Mouse (Mus musculus): ENCODE measurements around the gene Zfp740. TPM values are rescaled to one million over a fixed set of nuclear protein-coding genes. Genes with fewer than 3 reads are reported as not detected.

The Zfp740 gene
- total and polyA plus RNA-seq, 2 experiments from 2014 or later = 33.8 to 49.5 TPM

DNA sequence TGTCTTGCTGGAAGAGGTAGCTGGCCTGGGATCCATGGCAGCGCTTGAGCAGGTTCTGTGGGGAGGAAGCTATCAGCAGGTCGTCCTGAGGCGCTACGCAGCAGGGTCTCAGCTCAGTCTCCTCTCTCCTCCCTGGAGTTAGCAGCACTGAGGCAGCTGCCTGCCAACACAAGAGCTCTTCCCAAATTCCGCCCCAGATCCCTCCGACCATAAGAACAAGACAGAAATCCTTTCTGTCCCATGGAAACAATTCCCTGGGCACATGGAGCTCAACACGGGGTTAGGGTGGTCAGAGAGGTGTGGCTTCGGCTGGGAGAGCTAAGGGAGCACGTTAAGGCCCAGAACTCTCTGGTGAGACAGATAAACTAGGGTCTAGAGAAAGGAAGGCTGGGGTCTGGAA, 23.9 kb upstream of the Zfp740 start:
- DNase-seq (ENCODE audit: low spot score) (no peak), ATAC-seq (no peak)
- no peak for TF ChIP-seq CTCF (IDR thresholded peaks at IDR 0.05; ENCODE audit: low read depth)
- H3K9ac ChIP-seq (replicated peaks; ENCODE audit: low read length) = no peak overlapping the region
- 79% methylated on average over 9 of the region's 9 CpGs for WGBS
- no peaks in the 10 kb centered on the region for H3K27me3 ChIP-seq (ENCODE audit: insufficient read depth, low read length)
- no peaks in the 10 kb centered on the region for H3K9me3 ChIP-seq (ENCODE audit: low read length)
- no peak overlapping the region for H3K4me2 ChIP-seq (ENCODE audit: low read depth, low read length)
- H3K4me3 ChIP-seq (ENCODE audit: low read length) = no peak overlapping the region
- H3K27ac ChIP-seq = no peak overlapping the region
- H3K4me1 ChIP-seq (ENCODE audit: insufficient read depth, low read length) = no peaks in the 10 kb centered on the region
- no peaks in the 10 kb centered on the region for H3K36me3 ChIP-seq (ENCODE audit: insufficient read depth, low read length)

DNA sequence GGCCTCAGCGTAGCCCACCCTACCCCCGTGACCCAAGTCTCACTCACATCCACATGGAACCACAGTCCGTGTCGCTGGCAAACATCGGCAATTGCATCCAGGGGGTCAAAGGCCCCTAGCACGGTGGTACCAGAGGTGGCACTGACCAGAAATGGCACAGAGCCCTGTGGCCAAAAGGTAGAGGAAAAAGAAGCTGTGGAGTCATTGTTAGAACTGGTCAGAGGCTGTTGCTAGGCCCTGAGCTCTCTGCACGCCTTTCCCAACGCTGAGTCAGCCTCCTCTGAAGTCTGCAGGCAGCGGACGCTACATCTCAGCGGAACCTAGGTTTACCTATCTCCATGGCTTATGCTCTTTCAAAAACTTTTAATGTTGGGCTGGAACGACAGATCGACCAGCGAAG, 23.1 kb upstream of the Zfp740 start:
- DNase-seq (ENCODE audit: low spot score) (no peak), ATAC-seq (no peak)
- whole genome bisulfite sequencing = 82% methylated on average over 14 of the region's 14 CpGs
- no peak overlapping the region for H3K4me2 ChIP-seq (ENCODE audit: low read depth, low read length)
- H3K4me3 ChIP-seq (ENCODE audit: low read length) = no peak overlapping the region
- no peak for TF ChIP-seq CTCF (IDR thresholded peaks at IDR 0.05; ENCODE audit: low read depth)
- no peaks in the 10 kb centered on the region for H3K36me3 ChIP-seq (ENCODE audit: insufficient read depth, low read length)
- no peak overlapping the region for H3K27ac ChIP-seq
- no peaks in the 10 kb centered on the region for H3K9me3 ChIP-seq (ENCODE audit: low read length)
- H3K27me3 ChIP-seq (ENCODE audit: insufficient read depth, low read length) = no peaks in the 10 kb centered on the region
- no peak overlapping the region for H3K9ac ChIP-seq (replicated peaks; ENCODE audit: low read length)
- no peaks in the 10 kb centered on the region for H3K4me1 ChIP-seq (ENCODE audit: insufficient read depth, low read length)

DNA sequence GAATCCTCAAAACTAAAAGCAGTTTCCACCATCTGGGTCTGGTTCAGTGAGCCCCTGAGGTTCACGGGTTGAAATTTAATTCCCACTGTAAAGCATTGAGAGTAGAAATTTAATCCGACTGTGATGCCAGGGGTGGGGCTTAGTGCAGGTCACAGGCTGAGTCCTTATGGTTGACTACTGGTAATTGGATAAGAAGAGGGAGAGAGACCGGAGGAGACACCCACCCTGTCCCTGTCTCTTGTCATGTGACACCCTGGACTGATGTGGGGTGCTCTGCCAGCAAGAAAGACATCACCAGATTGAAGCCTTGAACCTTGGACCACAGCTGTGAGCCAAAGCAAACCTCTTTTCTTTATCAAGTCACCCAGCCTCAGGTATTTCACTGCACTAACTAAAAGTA, 20.0 kb upstream of the Zfp740 start:
- no peak overlapping the region for H3K4me3 ChIP-seq (ENCODE audit: low read length)
- H3K4me2 ChIP-seq (ENCODE audit: low read depth, low read length) = no peak overlapping the region
- no peak overlapping the region for H3K27ac ChIP-seq
- H3K36me3 ChIP-seq (ENCODE audit: insufficient read depth, low read length) = peaks cover 9% of the 10 kb centered on the region; the same call in 1 of the 2 replicates
- DNase-seq (ENCODE audit: low spot score) (no peak), ATAC-seq (no peak)
- no peak overlapping the region for H3K9ac ChIP-seq (replicated peaks; ENCODE audit: low read length)
- no peak for TF ChIP-seq CTCF (IDR thresholded peaks at IDR 0.05; ENCODE audit: low read depth)
- no peaks in the 10 kb centered on the region for H3K4me1 ChIP-seq (ENCODE audit: insufficient read depth, low read length)
- no peaks in the 10 kb centered on the region for H3K27me3 ChIP-seq (ENCODE audit: insufficient read depth, low read length)
- WGBS = 81% methylated on average over 3 of the region's 3 CpGs
- no peaks in the 10 kb centered on the region for H3K9me3 ChIP-seq (ENCODE audit: low read length)

DNA sequence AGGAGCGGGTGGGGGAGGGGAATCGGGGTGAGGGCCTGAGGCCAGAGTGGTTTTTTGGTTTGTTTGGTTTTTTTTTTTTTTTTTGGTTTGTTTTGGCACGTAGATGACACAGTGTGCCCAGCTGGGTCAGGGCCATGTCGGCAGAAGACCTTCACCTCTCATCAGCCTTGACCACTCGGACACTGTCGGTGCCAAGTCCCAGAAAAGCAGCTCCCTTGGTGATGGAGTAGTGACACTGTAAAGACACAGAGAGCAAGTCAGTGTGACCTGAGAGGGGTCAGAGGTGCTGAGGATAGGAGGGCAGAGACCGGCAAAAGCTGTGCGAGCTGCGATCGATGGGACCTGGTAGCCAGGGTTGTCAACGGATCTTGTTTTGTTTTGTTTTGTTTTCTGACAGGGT, 16.8 kb upstream of the Zfp740 start:
- H3K4me1 ChIP-seq (ENCODE audit: insufficient read depth, low read length) = no peaks in the 10 kb centered on the region
- no peak for TF ChIP-seq CTCF (IDR thresholded peaks at IDR 0.05; ENCODE audit: low read depth)
- ATAC-seq (no peak), DNase-seq (ENCODE audit: low spot score) (no peak)
- H3K9me3 ChIP-seq (ENCODE audit: low read length) = no peaks in the 10 kb centered on the region
- peaks cover 9% of the 10 kb centered on the region; the same call in 1 of the 2 replicates for H3K36me3 ChIP-seq (ENCODE audit: insufficient read depth, low read length)
- 88% methylated on average over 11 of the region's 11 CpGs for WGBS
- H3K9ac ChIP-seq (replicated peaks; ENCODE audit: low read length) = no peak overlapping the region
- no peak overlapping the region for H3K4me3 ChIP-seq (ENCODE audit: low read length)
- no peak overlapping the region for H3K4me2 ChIP-seq (ENCODE audit: low read depth, low read length)
- no peaks in the 10 kb centered on the region for H3K27me3 ChIP-seq (ENCODE audit: insufficient read depth, low read length)
- no peak overlapping the region for H3K27ac ChIP-seq

DNA sequence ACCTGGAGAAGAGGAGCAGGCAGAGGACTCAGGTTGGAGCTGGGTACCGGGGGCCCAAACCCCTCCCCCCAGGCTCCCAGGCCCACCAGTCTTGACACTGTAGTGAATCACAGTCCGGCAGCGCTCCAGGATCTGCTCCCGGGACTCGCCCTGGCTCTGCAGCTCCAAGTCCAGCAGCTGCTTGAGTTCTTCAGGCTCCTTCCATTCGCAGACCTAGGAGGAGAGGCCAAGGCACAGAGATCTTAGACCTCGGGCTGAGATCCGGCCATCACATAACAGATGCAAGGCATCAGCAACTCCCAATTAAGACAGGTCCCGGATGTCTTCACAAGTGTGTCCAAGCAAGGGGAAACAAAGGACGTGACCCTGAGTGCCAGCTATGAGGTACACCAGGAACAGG, 15.0 kb upstream of the Zfp740 start:
- no peak overlapping the region for H3K9ac ChIP-seq (replicated peaks; ENCODE audit: low read length)
- H3K4me2 ChIP-seq (ENCODE audit: low read depth, low read length) = no peak overlapping the region
- H3K9me3 ChIP-seq (ENCODE audit: low read length) = no peaks in the 10 kb centered on the region
- H3K36me3 ChIP-seq (ENCODE audit: insufficient read depth, low read length) = peaks cover 9% of the 10 kb centered on the region; the same call in 1 of the 2 replicates
- H3K4me3 ChIP-seq (ENCODE audit: low read length) = no peak overlapping the region
- DNase-seq (ENCODE audit: low spot score) = no peak
- no peaks in the 10 kb centered on the region for H3K4me1 ChIP-seq (ENCODE audit: insufficient read depth, low read length)
- 89% methylated on average over 10 of the region's 10 CpGs for WGBS
- no peaks in the 10 kb centered on the region for H3K27me3 ChIP-seq (ENCODE audit: insufficient read depth, low read length)
- TF ChIP-seq CTCF (IDR thresholded peaks at IDR 0.05; ENCODE audit: low read depth) = no peak
- H3K27ac ChIP-seq = no peak overlapping the region
- no peak for ATAC-seq

DNA sequence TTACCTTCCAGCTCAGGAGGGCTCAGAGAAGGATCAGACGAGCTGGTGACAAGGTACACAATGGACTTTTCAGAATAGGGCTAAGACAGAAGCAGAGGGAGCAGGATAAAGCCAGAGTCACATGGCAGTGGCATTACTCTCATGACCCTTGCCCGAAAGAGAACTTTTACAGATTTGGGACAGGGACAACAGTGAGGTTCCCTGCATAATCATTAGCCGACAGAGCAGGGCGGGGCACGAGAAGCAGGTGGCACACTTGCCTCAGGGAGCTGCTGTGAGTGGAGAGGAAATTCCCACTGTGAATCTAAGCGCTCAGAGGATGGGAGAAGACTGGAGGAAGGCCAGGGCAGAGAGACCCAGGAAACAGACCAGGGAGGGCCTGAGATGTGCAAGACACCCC, 14.2 kb upstream of the Zfp740 start:
- DNase-seq (ENCODE audit: low spot score) (no peak), ATAC-seq (no peak)
- 60% methylated on average over 6 of the region's 6 CpGs for WGBS
- Histone ChIP-seq H3K27ac (no peak overlapping the region), H3K4me2 (ENCODE audit: low read depth, low read length) (no peak overlapping the region), H3K9me3 (ENCODE audit: low read length) (no peaks in the 10 kb centered on the region), H3K36me3 (ENCODE audit: insufficient read depth, low read length) (peaks cover 9% of the 10 kb centered on the region; the same call in 1 of the 2 replicates), H3K9ac (replicated peaks; ENCODE audit: low read length) (no peak overlapping the region), H3K4me3 (ENCODE audit: low read length) (no peak overlapping the region), H3K4me1 (ENCODE audit: insufficient read depth, low read length) (no peaks in the 10 kb centered on the region), H3K27me3 (ENCODE audit: insufficient read depth, low read length) (no peaks in the 10 kb centered on the region)
- no peak for TF ChIP-seq CTCF (IDR thresholded peaks at IDR 0.05; ENCODE audit: low read depth)

DNA sequence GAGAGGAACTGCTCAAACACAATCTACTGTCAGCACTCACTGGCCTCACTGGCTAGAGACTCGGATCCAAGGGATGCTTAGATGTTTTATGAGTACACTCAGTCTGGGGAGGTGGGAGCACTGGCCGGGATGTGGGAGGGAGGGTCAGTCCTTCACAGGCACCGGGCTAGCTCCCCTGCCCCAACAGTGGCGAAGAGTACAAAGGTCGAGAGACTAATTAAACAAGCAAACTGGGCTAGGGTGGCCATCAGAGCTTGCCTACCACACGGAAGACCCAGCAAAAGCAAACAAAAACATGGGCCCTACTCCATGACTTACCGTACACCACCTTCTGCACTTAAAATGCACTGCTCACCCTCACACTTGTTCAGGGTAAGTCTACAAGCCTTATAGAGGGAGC, 11.3 kb upstream of the Zfp740 start:
- WGBS = 78% methylated on average over 7 of the region's 7 CpGs
- H3K9me3 ChIP-seq (ENCODE audit: low read length) = no peaks in the 10 kb centered on the region
- no peak overlapping the region for H3K27ac ChIP-seq
- no peaks in the 10 kb centered on the region for H3K4me1 ChIP-seq (ENCODE audit: insufficient read depth, low read length)
- no peak overlapping the region for H3K4me2 ChIP-seq (ENCODE audit: low read depth, low read length)
- DNase-seq (ENCODE audit: low spot score) = no peak
- 0 out of 2 replicates have a peak, but pooled peaks cover under 1% of the 10 kb centered on the region for H3K36me3 ChIP-seq (ENCODE audit: insufficient read depth, low read length)
- no peak overlapping the region for H3K4me3 ChIP-seq (ENCODE audit: low read length)
- TF ChIP-seq CTCF (IDR thresholded peaks at IDR 0.05; ENCODE audit: low read depth) = no peak
- no peak overlapping the region for H3K9ac ChIP-seq (replicated peaks; ENCODE audit: low read length)
- no peaks in the 10 kb centered on the region for H3K27me3 ChIP-seq (ENCODE audit: insufficient read depth, low read length)
- no peak for ATAC-seq

Measured in hindbrain, postnatal 0 days (tissue).